Mouse (Mus musculus): ENCODE data around the gene Ctu1. TPM values are rescaled to one million over a fixed set of nuclear protein-coding genes. Genes with fewer than 3 reads are reported as not detected.
A peak's percentile ranks its signal among the peaks of the same experiment; 100 is the strongest.
"Not testable (repeated sequence)": the region's sequence is repeated elsewhere in the genome, so short reads cannot be mapped to it uniquely, and the experiment has no call there.

Ctu1 gene
- total and polyA plus RNA-seq, 3 experiments, result 5.5 to 7.8 (median 7.2) TPM

DNA sequence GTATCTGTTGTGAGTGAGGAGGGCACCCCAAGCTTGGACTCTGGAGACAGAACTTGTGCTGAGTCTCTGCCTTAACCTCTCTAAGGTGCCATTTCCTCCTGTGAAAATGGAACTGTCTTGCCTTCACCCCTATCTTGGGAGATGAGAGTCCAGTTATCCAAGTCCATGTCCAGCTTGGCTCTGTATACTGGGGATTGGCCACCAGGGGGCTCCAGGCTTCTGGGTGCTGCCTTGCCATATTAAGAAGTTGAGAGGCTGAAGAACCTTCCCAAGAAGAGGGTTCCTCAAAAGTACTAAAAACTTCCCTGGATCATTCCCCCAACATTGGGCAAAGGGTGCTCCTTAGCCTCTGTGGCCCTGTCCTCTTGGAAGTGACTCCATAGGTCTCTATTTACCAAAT is 6.7 kb downstream of the Ctu1 start:
- peaks cover 0 to under 1% of the 10 kb centered on the region in 2 experiments; a peak in 1 of 4 replicates for H3K4me1 ChIP-seq (ENCODE audit: control insufficient read depth in 1 of 2, insufficient read depth in 2 of 2)
- peaks cover 25 to 46% of the 10 kb centered on the region in 2 experiments for H3K36me3 ChIP-seq (replicated peaks in 1 of 2; ENCODE audit: control insufficient read depth in 1 of 2, insufficient read depth in 1 of 2, low read length in 1 of 2)
- no peak overlapping the region for H3K9ac ChIP-seq (ENCODE audit: insufficient read depth, low read depth)
- peaks cover 12% of the 10 kb centered on the region for H3K9me3 ChIP-seq (replicated peaks; ENCODE audit: low read length)
- peak; percentile 25 for DNase-seq (ENCODE audit: extremely low read depth)
- dilution Hi-C loops (cut with MboI; ENCODE audit: extremely low pct_ligation_motif_present, extremely low pct_unique_long_range_greater_than_20kb, low sequenced_read_pairs), result no loop called here
- TF ChIP-seq SMC3 (IDR thresholded peaks at IDR 0.05; ENCODE audit: low read depth, low read length) (peak; percentile 31), RAD21 (IDR thresholded peaks at IDR 0.05; ENCODE audit: low read depth, low read length) (peak; percentile 11), CTCF (conservative IDR thresholded peaks at IDR 0.05 in 1 of 2, IDR thresholded peaks at IDR 0.05 in 1 of 2; ENCODE audit: low read depth in 2 of 2, low read length in 2 of 2) (peak; percentile 45 to 64; a peak in 3 of 4 replicates), IRF4 (IDR thresholded peaks at IDR 0.05; ENCODE audit: low read depth, low read length) (no peak)
- H3K27ac ChIP-seq (ENCODE audit: insufficient read depth, low read depth), result no peak overlapping the region
- peaks cover 4% of the 10 kb centered on the region for H3K27me3 ChIP-seq (replicated peaks)
- in situ Hi-C loops (cut with MboI; ENCODE audit: low pct_ligation_motif_present, low pct_unique_long_range_greater_than_20kb, low sequenced_read_pairs), result no loop called here
- H3K4me2 ChIP-seq (ENCODE audit: insufficient read depth, low read depth, poor library complexity, severe bottlenecking), result no peak overlapping the region
- no peak overlapping the region for H3K4me3 ChIP-seq (replicated peaks in 1 of 3; ENCODE audit: low read depth in 2 of 3, low read length in 2 of 3, poor library complexity in 1 of 3)
- no peaks in the 10 kb centered on the region for H3K79me2 ChIP-seq (replicated peaks; ENCODE audit: control insufficient read depth, extremely low read depth, insufficient read depth, poor library complexity, severe bottlenecking)

DNA sequence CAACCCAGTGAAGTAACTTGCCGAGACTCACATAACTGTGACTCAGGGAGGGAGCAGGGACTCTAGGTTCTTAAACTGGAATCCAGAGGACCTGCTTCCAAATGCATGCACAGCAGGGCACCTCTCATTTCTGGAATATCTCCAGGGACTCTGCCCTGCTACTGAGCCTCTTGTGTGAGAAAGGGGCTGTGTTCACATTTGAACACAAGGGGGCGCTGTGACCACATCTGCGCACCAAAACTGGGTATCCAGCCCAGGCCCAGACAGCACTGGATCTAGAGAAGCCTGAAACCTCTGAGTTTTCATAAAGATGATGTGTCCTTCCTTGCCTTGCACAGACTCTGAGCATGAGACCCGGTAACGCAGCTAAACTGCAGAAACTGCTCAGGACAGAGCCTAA is 9.1 kb downstream of the Ctu1 start:
- Histone ChIP-seq H3K27ac (ENCODE audit: insufficient read depth, low read depth) (no peak overlapping the region), H3K4me3 (replicated peaks in 1 of 3; ENCODE audit: low read depth in 2 of 3, low read length in 2 of 3, poor library complexity in 1 of 3) (no peak overlapping the region), H3K9me3 (replicated peaks; ENCODE audit: low read length) (peaks cover 10% of the 10 kb centered on the region), H3K79me2 (replicated peaks; ENCODE audit: control insufficient read depth, extremely low read depth, insufficient read depth, poor library complexity, severe bottlenecking) (no peaks in the 10 kb centered on the region), H3K36me3 (replicated peaks in 1 of 2; ENCODE audit: control insufficient read depth in 1 of 2, insufficient read depth in 1 of 2, low read length in 1 of 2) (peaks cover 17 to 24% of the 10 kb centered on the region in 2 experiments), H3K27me3 (replicated peaks) (peaks cover 24% of the 10 kb centered on the region), H3K4me1 (ENCODE audit: control insufficient read depth in 1 of 2, insufficient read depth in 2 of 2) (peaks cover 0 to 4% of the 10 kb centered on the region in 2 experiments; a peak in 1 of 4 replicates), H3K4me2 (ENCODE audit: insufficient read depth, low read depth, poor library complexity, severe bottlenecking) (no peak overlapping the region), H3K9ac (ENCODE audit: insufficient read depth, low read depth) (no peak overlapping the region)
- dilution Hi-C loops (cut with MboI; ENCODE audit: extremely low pct_ligation_motif_present, extremely low pct_unique_long_range_greater_than_20kb, low sequenced_read_pairs), result no loop called here
- DNase-seq (ENCODE audit: extremely low read depth), result peak; percentile 53
- in situ Hi-C loops (cut with MboI; ENCODE audit: low pct_ligation_motif_present, low pct_unique_long_range_greater_than_20kb, low sequenced_read_pairs), result loop anchor here (5.0 to 10.0 kb wide), 2 partner anchors 101 to 214 kb away; partner anchors contain the start of gene Klk10
- TF ChIP-seq RAD21 (IDR thresholded peaks at IDR 0.05; ENCODE audit: low read depth, low read length) (peak; percentile 71), PAX5 (IDR thresholded peaks at IDR 0.05; ENCODE audit: low read length) (no peak), SMC3 (IDR thresholded peaks at IDR 0.05; ENCODE audit: low read depth, low read length) (peak; percentile 61), CTCF (conservative IDR thresholded peaks at IDR 0.05 in 1 of 2, IDR thresholded peaks at IDR 0.05 in 1 of 2; ENCODE audit: low read depth in 2 of 2, low read length in 2 of 2) (peak; percentile 43 to 80; a peak in 3 of 4 replicates)

DNA sequence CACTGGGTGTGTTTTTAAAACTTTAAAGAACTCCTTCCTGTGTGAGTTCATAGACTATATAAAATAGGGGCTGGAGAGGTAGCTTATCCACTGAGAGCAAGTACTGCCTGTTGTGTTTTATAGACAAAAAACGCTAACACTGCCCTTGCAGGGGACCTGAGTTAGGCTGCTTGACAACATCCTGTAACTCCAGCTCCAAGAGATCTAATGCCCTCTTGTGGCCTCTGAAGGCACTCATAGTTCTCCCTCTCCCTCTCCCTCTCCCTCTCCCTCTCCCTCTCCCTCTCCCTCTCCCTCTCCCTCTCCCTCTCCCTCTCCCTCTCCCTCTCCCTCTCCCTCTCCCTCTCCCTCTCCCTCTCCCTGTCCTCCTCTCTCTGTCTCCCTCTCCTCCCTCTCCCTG is 10.7 kb downstream of the Ctu1 start:
- DNase-seq (ENCODE audit: extremely low read depth); H3K9me3 ChIP-seq (replicated peaks; ENCODE audit: low read length); H3K27ac ChIP-seq (ENCODE audit: insufficient read depth, low read depth); H3K36me3 ChIP-seq (replicated peaks in 1 of 2; ENCODE audit: control insufficient read depth in 1 of 2, insufficient read depth in 1 of 2, low read length in 1 of 2); H3K4me1 ChIP-seq (ENCODE audit: control insufficient read depth in 1 of 2, insufficient read depth in 2 of 2); H3K9ac ChIP-seq (ENCODE audit: insufficient read depth, low read depth); dilution Hi-C loops (cut with MboI; ENCODE audit: extremely low pct_ligation_motif_present, extremely low pct_unique_long_range_greater_than_20kb, low sequenced_read_pairs); H3K79me2 ChIP-seq (replicated peaks; ENCODE audit: control insufficient read depth, extremely low read depth, insufficient read depth, poor library complexity, severe bottlenecking); H3K4me3 ChIP-seq (replicated peaks in 1 of 3; ENCODE audit: low read depth in 2 of 3, low read length in 2 of 3, poor library complexity in 1 of 3); H3K4me2 ChIP-seq (ENCODE audit: insufficient read depth, low read depth, poor library complexity, severe bottlenecking): not testable (repeated sequence)
- in situ Hi-C loops (cut with MboI; ENCODE audit: low pct_ligation_motif_present, low pct_unique_long_range_greater_than_20kb, low sequenced_read_pairs), result loop anchor here (5.0 to 10.0 kb wide), 2 partner anchors 100 to 212 kb away; partner anchors contain the start of gene Klk10
- peak; percentile 23; the same call in 1 of the 2 replicates for TF ChIP-seq SMC3 (IDR thresholded peaks at IDR 0.05; ENCODE audit: low read depth, low read length)
- TF ChIP-seq CTCF (conservative IDR thresholded peaks at IDR 0.05 in 1 of 2, IDR thresholded peaks at IDR 0.05 in 1 of 2; ENCODE audit: low read depth in 2 of 2, low read length in 2 of 2), result peak in 1 of 2 experiments; percentile 38; a peak in 2 of 4 replicates
- TF ChIP-seq RAD21 (IDR thresholded peaks at IDR 0.05; ENCODE audit: low read depth, low read length), result peak; percentile 18
- peaks cover 30% of the 10 kb centered on the region for H3K27me3 ChIP-seq (replicated peaks)

Measured in CH12.LX (cell line).